Mouse (Mus musculus) lung, postnatal 0 days (tissue): ENCODE results near the gene Picalm. TPM values are rescaled to one million over a fixed set of nuclear protein-coding genes. Genes with fewer than 3 reads are reported as not detected.

ENCODE experiments used
- ATAC-seq: fragments of 200-750 bp; cut with Nextera tagmentation; 2 replicates; pipeline ENCODE4 v1.8.0; 2017; ENCODE audit warnings: moderate library complexity
- DNase-seq: peaks from one replicate; pipeline ENCODE4 v3.0.0-alpha.2; 2016; ENCODE audit warnings: low spot score
- H3K27ac ChIP-seq: fragments of 300-500 bp; sonication (generic); 2 replicates; pipeline ENCODE4 v1.5.1; 2014; ENCODE audit warnings: antibody characterized with exemption, mild to moderate bottlenecking, low read length, mixed read lengths
- H3K27me3 ChIP-seq: fragments of 300-500 bp; sonication (generic); replicated peaks from 2 replicates; pipeline ENCODE4 v1.6.1; 2014; ENCODE audit warnings: low read length, mixed read lengths; ENCODE audit not compliant: insufficient read depth
- H3K36me3 ChIP-seq: fragments of 300-500 bp; sonication (generic); 2 replicates; pipeline ENCODE4 v1.6.1; 2014; ENCODE audit warnings: low read length, mixed read lengths; ENCODE audit not compliant: insufficient read depth
- H3K4me1 ChIP-seq: fragments of 300-500 bp; sonication (generic); 2 replicates; pipeline ENCODE4 v1.6.1; 2014; ENCODE audit warnings: antibody characterized with exemption, low read depth, low read length, mixed read lengths; ENCODE audit not compliant: insufficient read depth
- H3K4me2 ChIP-seq: fragments of 300-500 bp; sonication (generic); replicated peaks from 2 replicates; pipeline ENCODE4 v1.6.1; 2014; ENCODE audit warnings: low read depth, mild to moderate bottlenecking, low read length, moderate library complexity, mixed read lengths
- H3K4me3 ChIP-seq: fragments of 300-500 bp; sonication (generic); 2 replicates; pipeline ENCODE4 v1.5.1; 2014; ENCODE audit warnings: low read depth, low read length
- H3K9ac ChIP-seq: fragments of 300-500 bp; sonication (generic); replicated peaks from 2 replicates; pipeline ENCODE4 v1.6.1; 2014; ENCODE audit warnings: low read depth, mild to moderate bottlenecking
- H3K9me3 ChIP-seq: fragments of 300-500 bp; sonication (generic); 2 replicates; pipeline ENCODE4 v1.6.1; 2016; ENCODE audit warnings: low read length, mixed read lengths
- CTCF ChIP-seq: IDR thresholded peaks from 2 replicates; pipeline ENCODE4 v1.5.1; 2016; ENCODE audit warnings: antibody characterized with exemption, mild to moderate bottlenecking
- EP300 ChIP-seq: IDR thresholded peaks from 2 replicates; pipeline ENCODE4 v1.6.1; 2016; ENCODE audit warnings: antibody characterized with exemption, mild to moderate bottlenecking, control low read depth
- WGBS: fragments of 180-500 bp; shearing (Covaris S2); extraction: QIAGEN DNeasy Blood & Tissue Kit; methylation state at CpG from one replicate; pipeline ENCODE4 v1.1.7; 2014; 5-methylcytosine and 5-hydroxymethylcytosine counted together
- polyA plus RNA-seq: library from polyadenylated mRNA; unstranded; fragments of >200 nt; fragmentation: Nextera tagmentation; extraction: Ambion mirVana; gene quantifications from 2 replicates; pipeline ENCODE4 v1.2.1, GENCODE M21; 2015

Picalm gene
- 52.0 and 56.3 TPM in 2 replicates for polyA plus RNA-seq

DNA sequence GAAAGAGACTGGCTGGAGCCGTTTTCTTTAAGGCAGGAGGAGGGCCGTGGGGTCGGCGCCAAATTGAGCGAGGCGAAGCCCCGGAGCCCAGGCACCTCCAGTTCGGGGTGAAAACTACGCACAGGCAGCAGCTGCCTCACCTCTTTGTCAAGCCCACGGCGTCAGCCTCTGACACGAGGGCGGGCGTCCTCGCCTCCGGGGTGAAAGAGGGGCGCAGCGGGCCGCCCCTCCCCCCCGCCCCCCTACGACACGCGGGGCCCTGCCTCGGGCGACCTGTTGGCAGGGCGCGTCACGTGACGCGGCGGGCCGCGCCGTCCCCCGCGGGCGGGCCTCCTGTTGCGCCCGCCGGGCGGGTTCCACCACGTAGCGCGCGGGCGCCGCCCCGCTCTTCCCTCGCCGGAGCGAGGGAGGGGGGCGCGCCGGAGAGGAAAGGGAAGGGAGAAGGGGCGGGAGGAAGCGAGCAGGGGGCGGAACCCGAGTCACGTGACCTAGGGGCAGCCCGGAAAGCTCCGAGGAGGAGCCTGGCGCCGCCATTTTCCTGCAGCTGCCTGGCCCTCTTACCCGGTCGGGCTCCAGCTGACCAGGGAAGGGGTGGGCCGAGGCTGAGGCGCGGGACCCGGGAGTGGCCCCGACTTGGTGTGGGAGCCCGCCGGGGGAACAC is at the start of gene Picalm:
Gene Picalm (plus strand): TSS at position 482 of the 661 bp plus-strand sequence.
- WGBS = 0% methylated on average over 23 of the region's 72 CpGs
- no peaks in the 10 kb centered on the region for H3K27me3 ChIP-seq
- peak; percentile 91 for ATAC-seq
- H3K27ac ChIP-seq = peak within 1 kb of the TSS; percentile 98
- H3K4me3 ChIP-seq = peak within 1 kb of the TSS; percentile 99
- H3K4me1 ChIP-seq = no peaks in the 10 kb centered on the region; the same call in 1 of the 2 replicates
- DNase-seq = peak; percentile 99
- no peak for TF ChIP-seq CTCF
- peak; percentile 24 for TF ChIP-seq EP300
- peak within 1 kb of the TSS; percentile 62 for H3K4me2 ChIP-seq
- no peaks in the 10 kb centered on the region for H3K36me3 ChIP-seq
- no peaks in the 10 kb centered on the region for H3K9me3 ChIP-seq
- peak within 1 kb of the TSS; percentile 99 for H3K9ac ChIP-seq

DNA sequence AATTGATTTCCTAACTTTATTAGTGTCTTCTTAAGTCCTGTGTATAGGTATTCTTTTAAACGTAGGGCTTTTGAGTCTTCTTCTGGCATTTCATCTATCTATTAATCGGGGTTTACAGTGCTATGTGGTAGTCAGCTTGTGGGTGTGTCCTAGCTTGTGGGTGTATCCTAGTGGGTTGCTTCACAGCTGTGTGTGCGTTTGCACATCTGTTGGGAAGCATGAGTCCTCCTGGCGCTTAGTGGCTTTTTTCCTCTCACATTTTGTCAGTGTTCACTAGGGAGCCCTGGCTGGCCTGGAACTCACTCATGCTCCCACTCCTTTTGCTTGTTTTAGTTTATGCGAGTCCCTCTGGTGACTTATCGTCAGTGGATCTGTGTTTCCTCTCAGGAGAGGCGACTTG is 46.2 kb upstream of the Picalm start:
- TF ChIP-seq EP300 (no peak), CTCF (no peak)
- Histone ChIP-seq H3K9ac (no peak overlapping the region), H3K27ac (no peak overlapping the region), H3K4me1 (no peaks in the 10 kb centered on the region), H3K4me3 (no peak overlapping the region), H3K27me3 (no peaks in the 10 kb centered on the region), H3K9me3 (no peaks in the 10 kb centered on the region), H3K4me2 (no peak overlapping the region), H3K36me3 (no peaks in the 10 kb centered on the region)
- ATAC-seq (peak; percentile 67), DNase-seq (peak; percentile 66)
- WGBS = 56% methylated on average over 7 of the region's 7 CpGs

DNA sequence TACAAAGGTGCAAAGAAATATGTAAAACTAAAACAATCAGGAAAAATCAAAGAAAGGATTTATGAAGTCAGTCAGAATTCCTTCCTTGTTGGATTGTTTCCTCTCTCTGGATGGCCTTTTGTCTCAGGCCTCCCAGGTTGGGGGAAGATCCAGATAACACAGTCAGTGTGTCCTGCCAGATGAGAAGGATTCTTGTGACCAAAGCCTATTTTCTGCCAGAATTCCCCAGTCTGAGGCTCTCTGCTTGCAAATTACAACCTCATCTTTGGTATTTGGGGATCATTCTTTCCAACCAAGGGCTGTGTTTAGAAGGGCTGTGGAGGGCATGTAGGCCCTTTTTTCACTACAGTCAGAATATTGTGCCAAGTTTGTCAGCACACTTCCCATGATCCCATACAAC is 45.5 kb upstream of the Picalm start:
- H3K9me3 ChIP-seq = no peaks in the 10 kb centered on the region
- H3K36me3 ChIP-seq = no peaks in the 10 kb centered on the region
- H3K27me3 ChIP-seq = no peaks in the 10 kb centered on the region
- no peak overlapping the region for H3K9ac ChIP-seq
- no peak for ATAC-seq
- DNase-seq = no peak
- no peaks in the 10 kb centered on the region for H3K4me1 ChIP-seq
- no peak overlapping the region for H3K4me2 ChIP-seq
- H3K27ac ChIP-seq = no peak overlapping the region
- TF ChIP-seq EP300 = no peak
- TF ChIP-seq CTCF = no peak
- H3K4me3 ChIP-seq = no peak overlapping the region

DNA sequence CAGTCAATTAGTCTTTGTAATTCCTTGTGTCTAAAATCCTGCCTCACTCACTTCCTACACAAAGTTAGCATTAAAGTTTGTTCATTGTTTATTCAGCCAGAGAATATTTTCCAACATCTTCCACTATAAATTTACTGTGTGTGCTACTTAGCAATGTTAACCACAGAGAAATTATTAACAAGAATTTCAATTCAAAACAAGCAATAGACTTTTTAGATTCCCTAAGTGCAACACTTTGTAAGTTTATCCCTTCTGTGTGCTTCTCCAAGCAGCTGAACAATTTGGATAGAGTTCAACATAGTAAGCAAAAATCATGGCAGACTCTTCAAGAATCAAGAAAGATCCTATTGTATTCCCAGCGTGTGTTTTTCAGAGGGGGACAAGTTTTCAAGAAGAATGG is 44.3 kb upstream of the Picalm start:
- no peak for TF ChIP-seq CTCF
- no peak for TF ChIP-seq EP300
- Histone ChIP-seq H3K27ac (no peak overlapping the region), H3K36me3 (no peaks in the 10 kb centered on the region), H3K4me1 (no peaks in the 10 kb centered on the region), H3K9ac (no peak overlapping the region), H3K27me3 (no peaks in the 10 kb centered on the region), H3K9me3 (no peaks in the 10 kb centered on the region), H3K4me2 (no peak overlapping the region), H3K4me3 (no peak overlapping the region)
- DNase-seq = no peak
- WGBS = 4% methylated on average over 1 of the region's 1 CpGs
- ATAC-seq = no peak

- TF ChIP-seq CTCF = no peak
- no peak for TF ChIP-seq EP300
- H3K4me3 ChIP-seq = no peak overlapping the region
- no peaks in the 10 kb centered on the region for H3K27me3 ChIP-seq
- ATAC-seq (no peak), DNase-seq (peak; percentile 3)
- no peaks in the 10 kb centered on the region for H3K4me1 ChIP-seq
- no peaks in the 10 kb centered on the region for H3K9me3 ChIP-seq
- H3K9ac ChIP-seq = no peak overlapping the region
- no peak overlapping the region for H3K27ac ChIP-seq
- no peaks in the 10 kb centered on the region for H3K36me3 ChIP-seq
- H3K4me2 ChIP-seq = no peak overlapping the region
These were observed 43.2 kb upstream of the Picalm start for GRCm38 (mm10) chr7:90086821-90087220.

DNA sequence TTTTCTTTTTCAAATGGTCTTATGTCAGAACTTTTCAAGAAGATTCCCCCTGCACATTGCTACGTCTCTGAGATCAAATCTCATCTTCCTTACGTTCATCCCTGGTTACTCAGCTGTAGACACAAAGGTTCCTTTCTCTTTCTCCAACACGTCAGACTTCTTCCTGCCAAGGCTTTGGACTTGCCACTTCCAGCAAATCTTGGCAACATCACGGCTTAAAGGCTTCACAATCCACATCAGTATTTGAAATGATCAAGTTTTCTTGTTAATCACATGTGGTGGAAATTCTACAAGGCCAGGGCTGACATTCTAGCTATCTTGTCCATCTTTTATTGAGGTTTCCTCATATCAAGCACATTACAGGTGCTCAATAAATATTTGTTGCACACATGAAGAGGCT is 39.0 kb upstream of the Picalm start:
- TF ChIP-seq CTCF (no peak), EP300 (no peak)
- WGBS = 64% methylated on average over 4 of the region's 4 CpGs
- Histone ChIP-seq H3K4me3 (no peak overlapping the region), H3K9ac (no peak overlapping the region), H3K27me3 (no peaks in the 10 kb centered on the region), H3K27ac (no peak overlapping the region), H3K4me2 (no peak overlapping the region), H3K36me3 (no peaks in the 10 kb centered on the region), H3K4me1 (no peaks in the 10 kb centered on the region; the same call in 1 of the 2 replicates), H3K9me3 (no peaks in the 10 kb centered on the region)
- ATAC-seq = no peak
- no peak for DNase-seq

- no peaks in the 10 kb centered on the region for H3K27me3 ChIP-seq
- H3K4me1 ChIP-seq = no peaks in the 10 kb centered on the region; the same call in 1 of the 2 replicates
- no peaks in the 10 kb centered on the region for H3K9me3 ChIP-seq
- no peak overlapping the region for H3K9ac ChIP-seq
- WGBS = 27% methylated on average over 2 of the region's 2 CpGs
- no peak for TF ChIP-seq CTCF
- TF ChIP-seq EP300 = no peak
- DNase-seq = no peak
- ATAC-seq = no peak
- H3K36me3 ChIP-seq = no peaks in the 10 kb centered on the region
- H3K4me2 ChIP-seq = no peak overlapping the region
- H3K4me3 ChIP-seq = no peak overlapping the region
- H3K27ac ChIP-seq = peak overlapping the region; percentile 38; the same call in 1 of the 2 replicates
These were observed 38.3 kb upstream of the Picalm start for GRCm38 (mm10) chr7:90091756-90092155.
